Mouse (Mus musculus): ENCODE results near the gene Wdr89.

The Wdr89 gene

GRCm38 (mm10) chr12:75668916-75669257 lies 450 bp downstream of the Wdr89 start:
- no peak for DNase-seq (ENCODE audit: low spot score in 2 of 2)

- no peak for DNase-seq (ENCODE audit: low spot score in 2 of 2)
Observed at GRCm38 (mm10) chr12:75668221-75668620, 1.1 kb downstream of the Wdr89 start.

GRCm38 (mm10) chr12:75666939-75667338 lies 2.4 kb downstream of the Wdr89 start:
- DNase-seq (ENCODE audit: low spot score in 2 of 2): no peak

- no peak for DNase-seq (ENCODE audit: low spot score in 2 of 2)
Observed at GRCm38 (mm10) chr12:75664516-75664810, 4.9 kb downstream of the Wdr89 start.

- DNase-seq (ENCODE audit: low spot score in 2 of 2): no peak
Observed at GRCm38 (mm10) chr12:75663646-75664515, 5.5 kb downstream of the Wdr89 start.

- no peak for DNase-seq (ENCODE audit: low spot score in 2 of 2)
Observed at GRCm38 (mm10) chr12:75662376-75662775, 7.0 kb downstream of the Wdr89 start.

- DNase-seq (ENCODE audit: low spot score in 2 of 2): no peak
Observed at GRCm38 (mm10) chr12:75658403-75658802, 10.9 kb downstream of the Wdr89 start.

GRCm38 (mm10) chr12:75656580-75656979 lies 12.8 kb downstream of the Wdr89 start:
- DNase-seq (ENCODE audit: low spot score in 2 of 2): no peak

GRCm38 (mm10) chr12:75654247-75654801 lies 15.0 kb downstream of the Wdr89 start:
- no peak for DNase-seq (ENCODE audit: low spot score in 2 of 2)

GRCm38 (mm10) chr12:75649706-75650093 lies 19.6 kb downstream of the Wdr89 start:
- DNase-seq (ENCODE audit: low spot score in 2 of 2): no peak

GRCm38 (mm10) chr12:75649058-75649705 lies 20.2 kb downstream of the Wdr89 start:
- DNase-seq (ENCODE audit: low spot score in 2 of 2): no peak

GRCm38 (mm10) chr12:75648281-75648680 lies 21.1 kb downstream of the Wdr89 start:
- no peak for DNase-seq (ENCODE audit: low spot score in 2 of 2)

- DNase-seq (ENCODE audit: low spot score in 2 of 2): no peak
Observed at GRCm38 (mm10) chr12:75647663-75648062, 21.7 kb downstream of the Wdr89 start.

- no peak for DNase-seq (ENCODE audit: low spot score in 2 of 2)
Observed at GRCm38 (mm10) chr12:75645780-75646179, 23.6 kb downstream of the Wdr89 start.

GRCm38 (mm10) chr12:75641726-75642125 lies 27.6 kb downstream of the Wdr89 start:
- no peak for DNase-seq (ENCODE audit: low spot score in 2 of 2)

- no peak for DNase-seq (ENCODE audit: low spot score in 2 of 2)
Observed at GRCm38 (mm10) chr12:75638345-75638744, 31.0 kb downstream of the Wdr89 start.

GRCm38 (mm10) chr12:75637103-75637502 lies 32.2 kb downstream of the Wdr89 start:
- no peak for DNase-seq (ENCODE audit: low spot score in 2 of 2)

GRCm38 (mm10) chr12:75635771-75636430 lies 33.4 kb downstream of the Wdr89 start:
- DNase-seq (ENCODE audit: low spot score in 2 of 2): no peak

- no peak for DNase-seq (ENCODE audit: low spot score in 2 of 2)
Observed at GRCm38 (mm10) chr12:75629618-75630017, 39.7 kb downstream of the Wdr89 start.

- no peak for DNase-seq (ENCODE audit: low spot score in 2 of 2)
Observed at GRCm38 (mm10) chr12:75623292-75623691, 46.0 kb downstream of the Wdr89 start.

- no peak for DNase-seq (ENCODE audit: low spot score in 2 of 2)
Observed at GRCm38 (mm10) chr12:75622835-75623234, 46.5 kb downstream of the Wdr89 start.

GRCm38 (mm10) chr12:75616841-75617240 lies 52.5 kb downstream of the Wdr89 start:
- no peak for DNase-seq (ENCODE audit: low spot score in 2 of 2)
